Mouse (Mus musculus): ENCODE results near the gene Gm10273.

GRCm38 (mm10) chr10:59378728-59379127 is 16.7 kb upstream of the Gm10273 start:
- TF ChIP-seq CTCF (IDR thresholded peaks at IDR 0.05; ENCODE audit: insufficient read depth, low read depth, low read length), result no peak
- no peak for TF ChIP-seq POLR2A (IDR thresholded peaks at IDR 0.05; ENCODE audit: insufficient read depth, low read depth, low read length)
